Mouse (Mus musculus) left cerebral cortex, adult 6 months (tissue): ENCODE results near the gene Fbxw28. TPM values are rescaled to one million over a fixed set of nuclear protein-coding genes. Genes with fewer than 3 reads are reported as not detected.

Experiments
- long read RNA-seq, 2 experiments: library from polyadenylated mRNA; unstranded; transcript quantifications; one replicate each; pipeline ENCODE4 v2.0.0; 2019 to 2020
- polyA plus RNA-seq: library from polyadenylated mRNA; unstranded; fragments of <200 nt; fragmentation: Nextera tagmentation; gene quantifications from 2 replicates; pipeline ENCODE4 v1.2.3, GENCODE M21; 2021

Gene Fbxw28
- not detected in 2 replicates for polyA plus RNA-seq
- long read RNA-seq, experiment 1, partial matches to known transcripts, result 1 of 1 reads
- long read RNA-seq, experiment 1, other reads (novel, unspliced or antisense), result 0 of 1 reads
- long read RNA-seq, experiment 2, result 0 reads

GRCm38 (mm10) chr9:109339559-109339958, at the start of gene Fbxw28:
Gene Fbxw28 (minus strand): TSS chr9:109339659.

DNA sequence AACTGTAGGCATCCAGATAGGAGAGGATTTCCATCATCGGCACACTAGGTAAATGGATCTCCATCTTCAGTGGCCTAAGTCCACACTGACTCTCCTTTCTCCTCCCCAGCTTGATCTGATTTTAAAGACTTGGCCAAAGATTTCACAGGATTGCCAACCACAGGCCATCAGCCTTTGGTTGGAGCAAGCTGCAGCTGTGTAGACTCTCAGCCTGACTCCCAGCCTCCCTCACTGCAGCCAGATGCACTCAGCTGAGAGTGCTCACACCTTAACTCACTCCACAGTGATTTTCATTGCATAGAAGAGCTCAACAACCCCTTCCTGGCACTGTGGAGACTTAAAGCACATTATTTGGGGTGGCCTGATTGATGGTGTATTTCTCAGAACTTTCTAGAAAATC, 51.9 kb downstream of the Fbxw28 start, which contains the start of gene Fbxw14:
Gene Fbxw14 (minus strand): TSS at position 101 of the 400 bp plus-strand sequence.

Other genes starting within 250 kb of the Fbxw28 start
- 11.7 and 15.9 TPM in 2 replicates for gene Plxnb1, start 244.3 kb downstream of the Fbxw28 start, polyA plus RNA-seq
- not detected in 2 replicates for gene Fbxw21, start 177.6 kb downstream of the Fbxw28 start, polyA plus RNA-seq
- gene Fbxw13, start 143.7 kb downstream of the Fbxw28 start, polyA plus RNA-seq, result not detected in 2 replicates
- gene Fbxw20, start 104.9 kb downstream of the Fbxw28 start, polyA plus RNA-seq, result not detected in 2 replicates
- gene Fbxw14, start 52.0 kb downstream of the Fbxw28 start, polyA plus RNA-seq, result not detected in 2 replicates
- not detected in 2 replicates for gene Fbxw22, start 64.6 kb upstream of the Fbxw28 start, polyA plus RNA-seq
- gene Fbxw16, start 109.5 kb upstream of the Fbxw28 start, polyA plus RNA-seq, result not detected in 2 replicates
- not detected in 2 replicates for gene Fbxw19, start 156.2 kb upstream of the Fbxw28 start, polyA plus RNA-seq
- gene Fbxw15, start 228.6 kb upstream of the Fbxw28 start, polyA plus RNA-seq, result 0.13 TPM in 1 of 2 replicates, not detected in the other